Mouse (Mus musculus): ENCODE measurements around the gene Depdc1b. TPM values are rescaled to one million over a fixed set of nuclear protein-coding genes. Genes with fewer than 3 reads are reported as not detected.
A peak's percentile ranks its signal among the peaks of the same experiment; 100 is the strongest.

The Depdc1b gene
- polyA plus RNA-seq, 1 experiment: 4.3 TPM

DNA sequence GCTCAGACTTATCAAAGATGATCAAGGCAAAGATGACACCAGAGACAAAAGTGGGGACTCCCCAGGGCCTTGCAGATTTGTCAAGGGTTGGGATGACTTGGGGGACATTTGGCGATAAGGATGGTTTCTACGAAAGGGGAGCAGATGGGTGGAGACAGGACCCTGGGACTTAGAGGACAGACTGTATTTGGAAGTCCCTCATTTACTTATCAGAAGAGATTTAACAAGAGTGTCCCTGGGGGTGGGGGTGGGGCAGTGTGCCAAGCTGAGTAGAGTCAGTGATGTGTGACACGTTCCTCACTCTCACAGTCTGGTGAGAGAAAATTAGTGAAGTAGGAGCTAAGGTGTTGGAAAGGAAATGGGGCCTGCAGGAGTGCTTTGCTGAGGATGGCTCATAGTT, 42.1 kb downstream of the Depdc1b start:
- DNase-seq (ENCODE audit: low read depth): peak; percentile 67
- no peak for TF ChIP-seq POLR2A (IDR thresholded peaks at IDR 0.05; ENCODE audit: borderline replicate concordance, extremely low read depth, insufficient read depth, insufficient read length, poor library complexity, severe bottlenecking)

- TF ChIP-seq CTCF (IDR thresholded peaks at IDR 0.05; ENCODE audit: borderline replicate concordance, extremely low read depth, insufficient read depth, insufficient read length): no peak
- TF ChIP-seq POLR2A (IDR thresholded peaks at IDR 0.05; ENCODE audit: borderline replicate concordance, extremely low read depth, insufficient read depth, insufficient read length, poor library complexity, severe bottlenecking): no peak
- no peak for DNase-seq (ENCODE audit: low read depth)
Measured at GRCm38 (mm10) chr13:108367496-108367895, 51.4 kb downstream of the Depdc1b start.

DNA sequence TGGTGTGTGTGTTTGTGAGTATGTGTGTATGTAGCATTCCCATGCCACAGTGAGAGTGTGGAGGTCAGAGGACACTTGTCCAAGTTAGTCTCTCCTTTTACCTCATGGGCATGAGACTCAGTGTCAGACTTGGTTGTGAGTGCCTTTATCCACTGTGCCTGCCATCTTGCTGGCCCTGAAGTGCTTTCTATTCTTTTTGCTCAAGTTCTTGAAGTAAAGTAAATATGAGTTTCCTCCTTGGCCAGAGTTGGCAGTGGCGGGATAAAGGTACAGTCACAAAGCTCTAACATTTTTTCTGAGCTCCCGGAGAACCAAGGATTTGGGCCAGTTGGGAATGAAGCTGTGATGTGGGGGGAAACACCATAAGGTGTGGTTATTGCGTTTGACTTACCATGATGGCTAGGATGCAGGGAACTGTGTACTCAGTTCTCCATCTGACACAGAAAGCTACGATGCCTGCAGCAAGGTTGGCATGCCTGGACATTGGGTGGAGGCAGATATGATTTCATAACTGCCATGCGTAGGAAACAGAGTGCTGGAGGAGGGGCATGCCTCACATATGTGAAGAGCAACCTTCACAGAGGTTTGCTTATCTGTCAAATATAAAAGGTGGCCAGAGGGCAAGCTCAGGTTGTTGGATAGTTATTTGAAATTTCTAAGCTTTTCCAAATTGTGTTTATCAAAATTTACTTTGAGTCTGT, 54.3 kb downstream of the Depdc1b start:
- TF ChIP-seq POLR2A (IDR thresholded peaks at IDR 0.05; ENCODE audit: borderline replicate concordance, extremely low read depth, insufficient read depth, insufficient read length, poor library complexity, severe bottlenecking) (no peak), CTCF (IDR thresholded peaks at IDR 0.05; ENCODE audit: borderline replicate concordance, extremely low read depth, insufficient read depth, insufficient read length) (no peak)
- no peak for DNase-seq (ENCODE audit: low read depth)

DNA sequence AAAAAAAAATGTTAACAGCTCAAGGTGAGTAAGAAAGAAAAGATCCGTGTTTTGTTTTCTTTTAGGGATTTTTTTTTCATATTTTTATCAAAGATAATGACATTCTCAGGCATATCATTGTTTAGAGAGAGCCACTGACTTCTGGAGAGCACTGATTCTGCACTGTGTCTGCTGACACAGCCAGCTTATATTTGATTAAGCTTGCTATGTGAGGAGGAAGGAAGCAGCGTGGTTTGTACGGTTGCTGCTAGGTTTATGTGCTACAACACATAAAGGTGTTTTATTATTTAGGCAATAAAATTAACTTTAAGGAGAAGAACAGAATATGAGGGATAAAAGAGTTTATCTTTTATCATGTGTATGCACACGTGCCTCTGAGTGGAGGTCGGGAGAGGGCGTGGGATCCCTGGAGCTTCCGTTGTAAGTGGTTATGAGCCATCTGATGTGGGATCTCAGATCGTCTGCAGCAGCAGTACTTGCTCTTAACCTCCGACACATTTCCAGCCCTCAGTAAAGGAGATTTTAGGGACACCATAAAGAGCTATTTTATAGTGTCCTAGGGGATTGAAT, 55.3 kb downstream of the Depdc1b start:
- no peak for DNase-seq (ENCODE audit: low read depth)
- no peak for TF ChIP-seq CTCF (IDR thresholded peaks at IDR 0.05; ENCODE audit: borderline replicate concordance, extremely low read depth, insufficient read depth, insufficient read length)
- TF ChIP-seq POLR2A (IDR thresholded peaks at IDR 0.05; ENCODE audit: borderline replicate concordance, extremely low read depth, insufficient read depth, insufficient read length, poor library complexity, severe bottlenecking): no peak

DNA sequence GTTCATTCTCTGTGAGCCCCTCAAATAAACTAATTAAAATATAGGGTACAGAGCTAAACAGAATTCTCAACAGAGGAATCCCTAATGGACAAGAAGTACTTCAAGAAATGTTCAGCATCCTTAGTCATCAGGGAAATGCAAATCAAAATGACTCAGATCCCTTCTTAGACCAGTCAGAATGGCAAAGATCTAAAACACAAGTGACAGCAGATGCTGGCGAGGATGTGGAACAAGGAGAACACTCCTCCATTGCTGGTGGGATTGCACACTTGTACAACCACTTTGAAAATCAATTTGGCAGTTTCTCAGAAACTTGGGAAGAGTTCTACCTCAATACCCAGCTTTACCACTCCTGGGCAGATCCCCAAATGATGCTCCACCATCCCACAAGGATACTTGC, 57.1 kb downstream of the Depdc1b start:
- no peak for TF ChIP-seq CTCF (IDR thresholded peaks at IDR 0.05; ENCODE audit: borderline replicate concordance, extremely low read depth, insufficient read depth, insufficient read length)
- TF ChIP-seq POLR2A (IDR thresholded peaks at IDR 0.05; ENCODE audit: borderline replicate concordance, extremely low read depth, insufficient read depth, insufficient read length, poor library complexity, severe bottlenecking): no peak
- DNase-seq (ENCODE audit: low read depth): no peak

- TF ChIP-seq POLR2A (IDR thresholded peaks at IDR 0.05; ENCODE audit: borderline replicate concordance, extremely low read depth, insufficient read depth, insufficient read length, poor library complexity, severe bottlenecking): no peak
- TF ChIP-seq CTCF (IDR thresholded peaks at IDR 0.05; ENCODE audit: borderline replicate concordance, extremely low read depth, insufficient read depth, insufficient read length): no peak
- no peak for DNase-seq (ENCODE audit: low read depth)
Measured at GRCm38 (mm10) chr13:108376637-108377036, 60.5 kb downstream of the Depdc1b start.

DNA sequence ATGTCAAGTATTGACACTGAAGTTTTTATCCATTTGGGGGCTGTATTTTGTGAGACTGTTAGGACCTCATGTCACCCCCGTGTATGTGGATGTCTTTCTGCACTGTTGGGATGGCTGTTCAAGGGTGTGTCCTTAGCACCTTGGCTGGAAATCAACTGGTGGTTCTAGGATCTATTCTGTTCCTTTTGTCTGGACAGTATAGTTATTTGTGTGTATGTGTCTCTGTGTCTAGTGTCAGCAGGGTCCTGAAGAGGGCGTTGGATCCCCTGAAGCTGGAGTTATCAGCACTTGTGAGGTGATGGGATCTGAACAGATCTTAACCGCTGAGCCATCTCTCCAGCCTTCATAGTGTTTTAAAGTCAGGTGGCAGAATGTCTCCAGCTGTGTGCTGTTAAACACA, 65.0 kb downstream of the Depdc1b start:
- TF ChIP-seq POLR2A (IDR thresholded peaks at IDR 0.05; ENCODE audit: borderline replicate concordance, extremely low read depth, insufficient read depth, insufficient read length, poor library complexity, severe bottlenecking) (no peak), CTCF (IDR thresholded peaks at IDR 0.05; ENCODE audit: borderline replicate concordance, extremely low read depth, insufficient read depth, insufficient read length) (no peak)
- no peak for DNase-seq (ENCODE audit: low read depth)

DNA sequence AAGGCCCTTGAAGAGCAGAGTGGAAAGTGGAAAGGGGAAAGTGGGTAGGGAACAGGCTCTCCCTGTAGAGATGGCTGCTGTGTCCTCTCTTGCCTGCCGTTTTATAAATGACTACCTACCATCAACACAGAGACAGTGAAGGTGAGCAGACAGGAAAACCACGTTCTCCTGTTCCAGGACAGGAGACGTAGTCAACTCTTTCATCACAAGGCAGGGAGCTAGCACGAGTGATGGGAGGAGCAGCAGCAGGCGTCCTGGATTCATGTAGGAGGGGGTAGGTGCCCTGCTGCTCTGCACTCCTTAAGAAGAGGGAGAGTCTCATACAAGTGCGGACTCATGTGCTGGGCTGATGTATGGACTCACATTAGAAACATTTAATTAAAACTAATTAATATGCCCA, 66.9 kb downstream of the Depdc1b start:
- TF ChIP-seq POLR2A (IDR thresholded peaks at IDR 0.05; ENCODE audit: borderline replicate concordance, extremely low read depth, insufficient read depth, insufficient read length, poor library complexity, severe bottlenecking) (no peak), CTCF (IDR thresholded peaks at IDR 0.05; ENCODE audit: borderline replicate concordance, extremely low read depth, insufficient read depth, insufficient read length) (no peak)
- DNase-seq (ENCODE audit: low read depth): no peak

- TF ChIP-seq POLR2A (IDR thresholded peaks at IDR 0.05; ENCODE audit: borderline replicate concordance, extremely low read depth, insufficient read depth, insufficient read length, poor library complexity, severe bottlenecking): no peak
- no peak for TF ChIP-seq CTCF (IDR thresholded peaks at IDR 0.05; ENCODE audit: borderline replicate concordance, extremely low read depth, insufficient read depth, insufficient read length)
- no peak for DNase-seq (ENCODE audit: low read depth)
Measured at GRCm38 (mm10) chr13:108386058-108386457, 69.9 kb downstream of the Depdc1b start.

DNA sequence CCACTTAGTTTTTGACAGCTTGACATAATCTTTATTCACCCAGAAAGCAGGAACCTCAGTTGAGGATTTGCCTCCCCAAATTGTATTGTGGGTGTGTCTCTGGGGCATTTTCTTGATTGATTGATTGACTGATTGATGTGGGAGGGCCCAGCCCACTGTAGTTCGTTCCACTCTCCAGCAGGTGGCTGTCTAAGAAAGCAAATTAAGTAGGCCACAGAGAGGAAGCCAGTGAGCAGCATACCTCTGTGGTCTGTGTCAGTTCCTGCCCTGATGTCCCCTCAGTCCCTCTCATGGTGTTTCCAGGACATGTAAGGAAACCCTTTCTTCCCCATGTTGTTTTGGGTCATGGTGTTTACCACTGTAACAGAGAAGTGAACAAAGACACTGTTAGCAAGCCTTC, 74.4 kb downstream of the Depdc1b start:
- TF ChIP-seq CTCF (IDR thresholded peaks at IDR 0.05; ENCODE audit: borderline replicate concordance, extremely low read depth, insufficient read depth, insufficient read length) (peak; percentile 68; the same call in 1 of the 2 replicates), POLR2A (IDR thresholded peaks at IDR 0.05; ENCODE audit: borderline replicate concordance, extremely low read depth, insufficient read depth, insufficient read length, poor library complexity, severe bottlenecking) (no peak)
- DNase-seq (ENCODE audit: low read depth): peak; percentile 70

GRCm38 (mm10) chr13:108403197-108403596, 87.1 kb downstream of the Depdc1b start:
- TF ChIP-seq CTCF (IDR thresholded peaks at IDR 0.05; ENCODE audit: borderline replicate concordance, extremely low read depth, insufficient read depth, insufficient read length) (no peak), POLR2A (IDR thresholded peaks at IDR 0.05; ENCODE audit: borderline replicate concordance, extremely low read depth, insufficient read depth, insufficient read length, poor library complexity, severe bottlenecking) (no peak)
- DNase-seq (ENCODE audit: low read depth): no peak

DNA sequence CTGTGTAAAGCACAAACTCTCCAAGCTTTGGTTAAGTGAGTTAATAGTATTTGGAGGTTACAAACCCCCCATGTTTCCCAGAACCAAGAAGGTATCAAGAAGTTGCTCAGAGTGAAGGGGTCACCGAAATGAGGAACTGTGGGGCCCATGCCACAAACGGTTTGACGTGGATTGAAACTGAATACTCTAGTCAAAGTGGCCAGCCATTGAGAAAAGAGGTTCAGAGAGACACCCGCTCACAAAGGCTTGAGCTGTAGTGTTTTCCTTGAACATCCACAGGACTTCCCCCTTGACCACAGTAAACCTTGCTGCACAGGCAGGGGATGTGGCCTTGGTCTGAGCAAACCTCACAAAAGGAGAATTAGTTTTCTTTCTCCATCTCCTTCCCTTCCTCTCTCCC, 88.2 kb downstream of the Depdc1b start:
- TF ChIP-seq CTCF (IDR thresholded peaks at IDR 0.05; ENCODE audit: borderline replicate concordance, extremely low read depth, insufficient read depth, insufficient read length) (no peak), POLR2A (IDR thresholded peaks at IDR 0.05; ENCODE audit: borderline replicate concordance, extremely low read depth, insufficient read depth, insufficient read length, poor library complexity, severe bottlenecking) (no peak)
- no peak for DNase-seq (ENCODE audit: low read depth)
